Mouse (Mus musculus) testis, adult 2 months (tissue): ENCODE data around the gene Ift140.

Experiments used
- CTCF ChIP-seq: fragments of 200-500 bp; IDR thresholded peaks from 2 replicates; pipeline ENCODE4 v1.5.1; 2012; ENCODE audit warnings: low read depth, mild to moderate bottlenecking, inconsistent platforms, low read length, moderate library complexity; ENCODE audit not compliant: control insufficient read depth, insufficient read depth, insufficient replicate concordance
- POLR2A ChIP-seq: fragments of 200-500 bp; IDR thresholded peaks from 2 replicates; pipeline ENCODE4 v1.6.1; 2012; ENCODE audit warnings: low read depth, mild to moderate bottlenecking, inconsistent platforms, low read length, moderate library complexity; ENCODE audit not compliant: control insufficient read depth

DNA sequence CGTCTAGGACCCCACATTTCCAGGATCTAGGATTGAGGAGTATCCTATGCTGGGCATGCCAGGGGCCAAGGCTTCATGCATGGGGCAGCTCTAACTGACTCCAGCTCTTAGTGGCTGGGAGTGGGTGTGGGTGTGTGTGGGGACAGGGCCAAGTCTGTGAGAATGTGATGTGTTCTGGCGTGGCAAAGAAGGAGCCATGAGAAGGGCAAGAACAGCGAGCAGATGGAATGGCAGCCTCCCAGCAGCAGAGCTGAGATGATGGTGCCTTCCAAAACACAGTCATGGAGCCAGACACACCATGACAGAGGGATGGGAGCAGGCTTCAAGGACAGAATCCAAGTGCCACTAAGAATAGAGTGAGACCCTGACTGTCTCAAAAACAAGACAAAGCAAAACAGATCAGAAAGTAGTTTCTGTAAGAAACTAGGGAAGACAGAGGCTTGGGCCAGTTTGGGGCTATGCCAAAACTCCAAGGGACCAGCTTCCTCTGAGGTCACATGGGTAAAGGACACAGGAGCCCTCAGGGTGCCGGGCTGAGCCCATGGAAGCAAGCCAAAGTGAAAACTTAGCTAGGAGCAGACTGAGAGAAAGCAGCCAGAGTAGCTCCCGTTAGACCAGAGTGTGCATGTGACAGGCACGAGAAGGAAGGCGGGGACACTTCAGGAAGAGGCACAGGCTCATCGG is 96.0 kb downstream of the Ift140 start:
- TF ChIP-seq POLR2A = no peak
- no peak for TF ChIP-seq CTCF
